Mouse (Mus musculus): ENCODE measurements at regions not wholly inside any gene's neighbourhood (a gene's known extent, or its start where the extent isn't known, plus 50 kb on each side); places are given as distances from the start of the nearest gene placed in this dataset.
"Not testable (repeated sequence)": the region's sequence is repeated elsewhere in the genome, so short reads cannot be mapped to it uniquely, and the experiment has no call there.

DNA sequence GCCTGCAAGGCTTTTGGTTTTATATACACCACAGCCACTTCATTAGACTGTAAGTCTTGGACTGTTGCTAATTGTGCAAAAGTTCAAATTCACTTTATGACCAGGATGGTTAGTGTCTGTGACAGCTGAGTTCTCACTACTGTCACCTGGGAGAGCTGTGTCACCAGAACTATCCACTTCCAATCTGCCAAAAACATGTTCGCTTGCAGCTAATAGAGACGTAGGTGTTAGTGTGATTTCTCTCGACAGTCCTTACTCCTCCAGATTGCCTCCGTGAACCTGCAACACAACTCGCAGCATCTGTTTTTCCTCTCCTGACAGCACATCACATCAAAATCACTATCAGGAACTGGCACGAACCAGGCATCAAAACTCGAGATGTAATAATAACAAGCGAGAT lies 491.3 kb upstream of the Klf6 start:
- no peak for DNase-seq (ENCODE audit: low read depth)

DNA sequence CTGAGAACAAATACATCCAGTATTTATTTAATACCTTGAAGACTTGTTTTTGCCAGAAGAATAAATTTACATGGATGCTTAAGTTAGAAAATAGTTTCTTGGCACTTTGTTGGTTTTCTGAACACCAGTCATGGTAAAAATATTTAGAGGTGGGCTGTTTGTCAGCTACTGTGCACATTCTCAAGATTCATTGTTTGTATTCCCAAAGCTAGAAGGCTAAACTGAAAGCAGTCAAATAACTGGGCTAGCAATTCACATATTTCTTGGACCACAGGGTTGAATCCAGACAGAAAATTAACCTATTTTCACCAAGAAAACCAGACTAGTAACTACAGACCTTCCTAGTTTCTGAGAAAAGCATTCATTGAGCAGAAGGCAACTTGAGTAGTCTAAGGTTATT lies 488.1 kb upstream of the Klf6 start:
- DNase-seq (ENCODE audit: low read depth) = no peak

DNA sequence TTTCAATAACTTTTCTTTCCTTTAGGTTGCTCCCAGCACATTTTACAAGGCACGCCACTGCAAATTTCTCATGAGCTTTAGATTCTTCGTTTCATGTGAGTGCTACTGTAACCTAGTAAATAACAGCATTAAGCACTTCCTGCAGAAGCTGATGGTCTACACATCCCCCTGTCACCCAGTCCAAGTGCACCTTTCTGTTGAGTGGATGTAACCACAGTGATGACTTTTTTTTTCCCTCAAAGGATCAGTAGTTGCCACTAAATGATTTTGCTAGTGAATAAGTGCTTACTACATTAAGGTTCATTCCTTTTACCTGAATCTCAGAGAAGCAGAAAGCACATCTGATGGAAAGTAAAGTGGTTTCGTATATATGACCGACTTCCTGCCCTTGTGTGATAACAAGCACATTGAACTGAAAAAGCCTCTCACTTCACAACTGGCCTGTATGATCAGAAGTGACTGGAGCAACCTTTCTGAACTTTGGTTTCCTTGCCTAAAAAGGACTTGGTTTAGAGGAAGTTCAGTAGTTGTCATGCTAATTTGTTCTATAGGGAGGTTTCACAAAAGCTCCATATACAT lies 453.0 kb upstream of the Klf6 start:
- DNase-seq (ENCODE audit: low read depth) = peak; percentile 25

DNA sequence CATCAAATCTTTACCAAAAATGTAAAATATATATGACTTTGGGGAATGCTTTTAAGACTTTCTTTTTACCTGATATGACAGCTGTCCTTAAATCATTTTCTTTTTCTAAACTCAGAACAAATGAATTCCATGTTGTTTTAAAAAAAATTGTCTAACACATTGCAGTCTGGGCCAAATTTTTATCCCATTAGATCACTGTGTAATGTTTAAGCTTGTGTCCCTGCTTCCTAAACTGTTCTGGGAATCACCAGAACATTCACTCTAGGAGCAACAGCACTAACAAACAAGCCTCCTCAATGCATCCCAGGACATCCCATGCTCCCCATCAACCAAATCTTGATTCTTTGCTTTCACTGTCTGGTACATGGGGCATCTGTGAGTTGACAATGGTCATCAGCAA lies 449.2 kb upstream of the Klf6 start:
- DNase-seq (ENCODE audit: low read depth) = no peak

DNA sequence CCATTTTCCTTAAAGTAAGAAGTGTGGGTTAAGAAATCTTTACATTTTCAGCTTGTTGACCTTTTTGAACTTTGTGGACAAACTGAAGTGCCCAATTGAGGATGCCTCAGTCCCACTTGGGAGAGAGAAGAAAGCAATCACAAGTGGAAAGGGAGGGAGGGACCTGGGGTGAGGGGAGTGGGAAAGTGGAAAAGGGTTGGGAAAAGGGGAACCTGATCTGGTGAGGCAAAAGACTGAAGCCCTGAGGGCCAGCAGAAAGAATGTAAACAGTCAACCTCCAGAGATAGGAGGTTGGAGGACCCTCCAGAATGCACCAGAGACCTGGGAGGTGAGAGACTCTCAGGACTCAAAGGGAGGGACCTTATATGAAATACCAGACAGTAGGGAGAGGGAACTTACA lies 448.3 kb upstream of the Klf6 start:
- DNase-seq (ENCODE audit: low read depth) = not testable (repeated sequence)

DNA sequence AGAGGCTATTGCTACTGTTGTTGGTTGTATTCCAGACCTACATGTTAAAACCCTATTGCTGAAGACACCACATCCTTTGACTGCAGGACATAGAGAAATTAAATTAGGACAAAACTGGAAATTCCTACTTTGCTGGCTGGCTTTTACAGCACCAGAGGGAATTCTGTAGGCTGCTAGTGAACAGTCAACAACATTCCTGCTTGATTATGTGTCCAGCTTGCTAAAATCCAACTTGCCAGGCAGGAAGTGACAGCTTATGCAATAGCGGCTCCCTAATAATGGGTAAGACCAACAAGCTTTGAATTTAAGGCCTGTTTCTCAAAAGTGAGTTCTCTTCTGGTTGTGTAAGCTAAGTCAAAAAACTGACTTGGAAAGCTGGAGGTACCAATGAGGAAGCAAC lies 437.2 kb upstream of the Klf6 start:
- DNase-seq (ENCODE audit: low read depth) = no peak

DNA sequence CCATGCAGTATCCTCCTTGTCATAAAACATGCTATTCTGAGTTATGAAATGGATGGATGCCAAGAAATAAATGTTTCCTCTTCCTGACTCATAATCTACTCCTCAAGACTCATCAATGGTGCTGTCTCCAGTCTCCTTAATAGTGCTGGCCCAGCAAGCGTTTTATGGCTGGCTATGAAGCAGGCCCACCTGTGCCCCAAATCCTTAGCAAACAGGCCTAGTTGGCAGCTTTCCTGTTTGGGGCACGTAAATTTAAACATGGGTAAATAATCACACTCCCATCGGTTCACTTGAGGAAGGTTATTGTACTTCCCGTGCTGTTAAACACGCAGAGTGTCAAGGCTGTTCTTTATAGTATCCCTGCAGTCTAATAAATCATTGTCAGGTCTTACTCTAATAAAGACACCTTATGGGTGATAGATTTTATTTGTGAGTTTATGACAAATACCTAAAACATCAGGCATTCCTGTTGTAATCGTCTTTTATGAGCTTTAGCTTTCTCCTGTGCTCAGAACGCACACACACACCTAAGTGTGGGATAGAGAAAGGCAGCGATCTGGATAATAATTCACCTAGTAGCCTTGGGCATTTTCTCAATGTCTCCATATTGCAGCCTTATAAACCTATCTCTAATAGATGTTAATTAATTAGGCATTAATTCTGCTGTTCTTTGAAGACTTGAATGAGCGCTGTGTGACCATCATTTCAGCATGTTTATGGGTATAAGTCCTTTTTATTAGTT lies 435.6 kb upstream of the Klf6 start:
- DNase-seq (ENCODE audit: low read depth) = peak; percentile 33

DNA sequence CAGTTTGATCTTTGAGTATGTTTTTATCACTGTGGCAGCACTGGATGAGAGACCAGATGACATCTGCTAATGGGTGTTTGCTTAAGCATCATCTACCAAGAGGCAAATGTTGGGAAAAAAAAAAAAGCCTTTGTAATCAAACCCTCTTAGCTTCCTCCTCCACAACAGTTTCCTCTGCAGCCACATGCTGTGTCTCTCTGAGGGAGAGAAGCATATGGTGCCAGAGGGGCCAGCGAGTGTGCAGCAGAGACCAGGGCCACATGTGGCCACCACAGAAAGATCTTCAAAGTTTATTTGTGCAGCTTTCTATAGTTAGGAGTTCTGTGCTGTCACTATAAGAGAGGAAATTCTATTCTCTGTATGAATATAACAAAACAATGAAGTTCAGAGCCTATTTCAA lies 427.6 kb upstream of the Klf6 start:
- DNase-seq (ENCODE audit: low read depth) = peak; percentile 11

DNA sequence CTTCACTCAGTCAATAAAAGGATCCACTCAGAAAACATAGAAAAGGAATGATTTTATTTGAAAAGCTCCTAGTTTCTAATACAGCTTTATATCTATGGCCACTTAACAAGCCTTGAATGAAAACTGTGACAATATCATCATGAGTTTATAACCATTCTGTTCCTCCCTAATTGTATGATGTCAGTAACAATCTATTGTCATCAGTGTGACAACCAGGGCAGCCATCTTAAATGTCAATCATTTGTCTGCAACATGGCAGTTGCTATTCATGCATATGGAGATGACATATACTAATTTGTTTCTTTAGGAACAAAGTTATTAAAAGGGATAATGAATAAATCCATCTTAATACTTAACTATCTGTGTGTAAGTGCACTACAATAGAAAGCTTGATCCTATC lies 426.2 kb upstream of the Klf6 start:
- no peak for DNase-seq (ENCODE audit: low read depth)

DNA sequence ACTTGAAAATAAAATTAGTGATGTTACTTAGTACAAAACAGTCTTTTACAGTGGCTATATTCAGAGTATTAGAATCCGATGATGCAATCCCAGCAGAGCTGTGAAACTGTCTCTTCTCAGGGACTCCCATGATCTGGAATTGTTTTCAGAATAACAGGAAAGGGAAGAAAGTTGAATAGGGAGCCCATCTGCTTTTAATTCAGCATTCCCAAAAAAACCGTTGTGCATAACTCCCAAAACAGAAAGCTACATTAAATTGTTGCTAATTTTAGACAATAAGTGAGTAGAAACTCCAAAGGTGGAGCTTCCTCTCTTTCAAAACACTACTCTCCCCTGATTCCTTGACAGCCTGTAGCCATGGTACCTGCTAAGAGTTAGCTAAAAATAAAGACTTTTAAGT lies 425.1 kb upstream of the Klf6 start:
- DNase-seq (ENCODE audit: low read depth) = no peak

DNA sequence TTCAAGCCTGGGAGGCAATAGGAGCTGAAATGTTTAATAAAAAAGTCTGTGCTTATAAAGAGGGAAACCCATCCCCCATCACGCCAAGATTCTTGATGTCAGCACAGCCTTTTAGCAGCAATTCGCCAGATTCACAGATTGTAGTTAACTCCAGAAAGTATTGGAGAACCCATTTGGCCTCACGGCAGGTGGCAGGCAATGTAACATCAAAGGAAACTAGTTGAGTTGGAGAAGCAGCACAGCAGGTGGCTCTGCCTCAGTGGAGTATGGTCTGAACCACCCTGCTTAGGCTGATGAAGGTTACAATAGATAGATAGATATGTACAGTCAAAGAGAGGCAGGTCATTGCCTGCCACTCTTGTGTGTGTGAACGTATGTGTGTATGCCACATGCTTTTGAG lies 420.8 kb upstream of the Klf6 start:
- DNase-seq (ENCODE audit: low read depth) = no peak

DNA sequence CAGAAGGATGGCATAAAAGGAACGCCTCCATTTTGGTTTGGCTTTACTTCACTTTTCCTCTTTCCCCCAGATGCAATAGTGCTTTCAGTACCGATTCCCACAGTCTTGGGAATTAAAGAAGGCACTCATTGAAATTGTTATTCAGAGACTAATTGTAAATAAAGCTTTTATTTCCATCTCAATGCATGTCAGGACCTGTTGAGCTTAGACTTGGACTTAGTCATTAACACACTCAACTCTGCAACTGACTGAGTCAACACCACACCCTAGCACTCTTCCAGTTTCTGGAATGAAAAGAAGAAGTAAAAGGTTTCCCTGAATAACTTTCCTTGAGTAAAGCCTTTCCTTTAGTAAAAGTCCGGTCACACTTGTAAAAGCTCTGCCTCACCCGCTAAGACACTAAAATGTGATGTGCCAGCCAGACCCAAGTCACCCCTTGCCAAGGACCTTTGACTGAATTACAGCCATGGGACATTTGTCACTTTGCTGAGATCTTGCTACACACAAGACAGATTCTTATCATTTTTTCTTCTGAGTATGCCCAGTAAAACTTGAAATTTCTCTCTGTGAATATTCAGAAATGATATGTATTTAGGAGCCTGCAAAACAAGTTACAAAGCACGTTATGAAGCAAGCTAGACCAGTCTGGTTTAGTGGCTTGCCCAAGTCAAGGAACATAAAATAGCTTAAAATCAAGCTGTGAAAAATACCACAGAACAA lies 416.4 kb upstream of the Klf6 start:
- peak; percentile 12 for DNase-seq (ENCODE audit: low read depth)

DNA sequence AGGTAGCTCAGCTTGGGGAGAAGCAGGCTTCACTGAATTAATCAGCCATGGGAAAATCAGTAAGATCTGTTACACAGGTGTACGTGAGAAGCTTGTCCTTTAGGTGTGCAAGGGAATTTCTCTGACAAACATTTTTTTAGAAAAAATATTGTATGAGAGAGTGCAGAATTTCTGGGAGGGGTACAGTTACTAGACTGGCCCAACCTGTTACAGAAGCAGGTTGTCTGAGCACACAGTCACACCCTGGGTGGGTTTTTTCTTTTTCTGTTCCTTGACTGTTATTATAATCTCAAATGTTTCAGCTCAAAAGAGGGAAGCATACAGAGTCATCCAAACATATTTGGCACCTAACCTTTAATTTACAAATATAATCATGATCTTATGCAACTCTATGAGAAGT lies 412.7 kb upstream of the Klf6 start:
- DNase-seq (ENCODE audit: low read depth) = no peak

DNA sequence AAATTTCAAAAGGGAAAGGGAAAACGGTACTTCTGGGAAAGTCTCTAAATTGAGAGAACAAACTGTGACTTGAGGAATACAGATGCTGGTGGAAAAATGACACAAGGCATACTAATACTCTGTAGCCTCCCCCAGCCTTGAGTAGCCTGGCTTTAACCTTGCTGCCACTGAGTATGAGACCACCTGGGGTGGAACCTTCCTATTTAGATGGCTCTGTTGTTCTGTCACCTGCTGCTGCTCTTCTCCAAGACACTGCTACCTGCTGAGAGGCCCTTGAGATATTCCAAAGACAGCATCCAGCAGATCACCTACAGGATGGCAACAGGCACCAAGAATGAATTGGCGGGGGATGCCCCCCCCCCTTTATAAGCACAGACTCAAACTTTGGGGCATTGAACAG lies 380.5 kb upstream of the Klf6 start:
- no peak for DNase-seq (ENCODE audit: low read depth)

DNA sequence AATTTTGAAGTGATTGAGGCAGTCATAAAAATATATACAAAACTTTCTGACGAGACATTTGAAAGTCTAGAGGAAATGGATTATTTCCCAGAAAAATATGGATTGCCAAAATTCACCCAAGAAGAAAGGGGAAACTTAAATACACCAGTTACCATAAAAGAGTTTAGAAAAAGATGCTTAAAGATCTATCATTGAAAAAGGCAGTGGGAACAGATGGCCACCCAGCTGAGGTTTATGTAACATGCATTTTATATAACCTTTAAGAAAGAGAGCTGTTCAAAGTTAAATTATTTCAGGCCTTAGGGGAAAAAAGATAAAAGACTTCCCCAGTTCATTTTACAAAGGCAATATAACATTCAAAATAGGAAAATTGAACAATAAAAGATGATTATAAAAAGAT lies 369.0 kb upstream of the Klf6 start:
- DNase-seq (ENCODE audit: low read depth) = no peak

DNA sequence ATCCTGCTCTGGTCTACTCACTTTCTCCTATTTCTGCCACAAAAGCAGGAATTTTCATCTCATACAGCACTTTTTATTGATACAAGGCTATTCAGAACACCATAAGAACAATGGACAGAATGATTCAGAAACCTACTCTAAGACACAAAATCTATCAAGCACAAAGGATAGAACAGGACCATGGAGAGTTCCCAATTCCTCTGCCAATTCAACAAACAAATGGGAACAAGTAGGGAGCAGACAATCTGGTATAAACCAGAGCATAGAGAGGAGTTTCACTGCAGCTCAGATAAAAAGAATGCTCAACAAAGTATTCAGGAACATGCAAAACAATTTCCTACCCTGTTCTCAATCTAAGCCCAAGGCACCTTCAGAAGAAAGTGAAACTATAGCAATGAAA lies 363.7 kb upstream of the Klf6 start:
- peak; percentile 56 for DNase-seq (ENCODE audit: low read depth)

DNA sequence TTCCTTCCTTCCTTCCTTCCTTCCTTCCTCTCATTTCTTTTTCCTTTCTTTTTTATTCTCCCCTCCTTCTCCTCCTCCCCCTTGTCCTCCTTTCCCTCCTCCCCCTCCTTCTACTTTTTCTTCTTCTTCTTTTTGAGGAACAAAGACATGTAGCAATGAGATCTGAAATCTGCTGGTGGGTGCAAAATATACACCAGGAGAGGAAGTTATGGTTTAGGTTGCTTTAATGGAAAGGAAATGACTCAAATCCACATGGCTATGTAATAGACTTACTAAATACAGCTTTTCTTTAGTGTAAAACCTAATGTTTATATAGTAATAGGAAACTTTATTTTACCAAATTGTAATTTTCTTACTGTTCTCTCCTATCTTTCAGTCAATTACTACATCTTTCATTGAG lies 349.5 kb upstream of the Klf6 start:
- DNase-seq (ENCODE audit: low read depth) = peak; percentile 93

DNA sequence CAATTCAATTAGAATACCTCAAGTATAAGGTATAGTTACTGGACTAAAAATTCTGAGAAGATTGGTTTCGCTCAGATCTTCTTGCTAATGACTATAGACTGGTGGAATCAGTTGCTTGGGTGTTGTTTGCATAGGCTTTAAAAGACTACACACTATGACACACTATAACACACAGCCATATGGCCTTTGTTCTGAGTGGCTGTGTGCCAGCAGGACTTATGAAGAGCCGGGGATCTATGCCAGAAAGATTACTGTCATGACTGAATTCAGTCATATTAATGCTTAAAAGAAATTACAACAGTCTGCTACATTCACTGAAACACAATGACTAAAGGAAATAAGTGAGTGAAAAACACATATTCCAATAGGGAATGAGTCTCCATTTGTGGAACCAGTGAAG lies 345.7 kb upstream of the Klf6 start:
- DNase-seq (ENCODE audit: low read depth) = no peak

DNA sequence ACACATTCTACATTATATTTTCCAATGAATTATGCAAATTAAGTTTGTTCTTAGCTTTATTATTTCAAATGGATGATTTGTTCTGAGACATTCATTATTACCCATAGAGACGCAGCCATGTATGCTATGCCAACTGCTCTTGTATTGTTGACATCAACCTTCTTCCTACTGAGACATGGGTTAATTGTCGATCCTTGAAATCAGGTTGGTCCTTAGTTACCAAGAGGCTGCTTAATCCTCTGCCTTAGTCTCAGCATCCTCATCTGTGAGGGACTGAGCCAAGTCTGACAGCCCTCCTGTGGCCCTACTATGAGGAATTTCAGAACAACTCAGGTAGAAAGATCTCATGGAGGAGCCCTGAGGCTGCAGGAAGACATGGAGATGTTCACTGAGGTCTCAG lies 345.2 kb upstream of the Klf6 start:
- DNase-seq (ENCODE audit: low read depth) = no peak

DNA sequence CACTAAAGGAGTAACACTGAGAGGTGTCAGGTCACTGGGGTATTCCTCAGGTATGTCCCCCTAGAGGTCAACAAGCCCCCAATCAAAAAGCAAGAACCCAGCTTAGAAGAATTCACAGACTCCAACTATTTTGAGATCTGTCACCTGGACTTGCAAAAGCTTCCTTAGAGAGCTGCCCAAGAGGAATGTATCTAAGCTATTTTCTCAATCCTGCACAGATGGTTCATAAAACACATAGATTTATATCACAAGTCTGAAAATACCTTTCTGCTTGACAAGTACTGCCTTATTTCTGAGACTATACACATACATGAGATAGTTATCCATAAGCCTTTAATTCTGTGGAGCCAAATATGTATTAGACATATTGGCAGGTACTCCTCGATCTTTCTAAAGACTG lies 342.1 kb upstream of the Klf6 start:
- no peak for DNase-seq (ENCODE audit: low read depth)

DNA sequence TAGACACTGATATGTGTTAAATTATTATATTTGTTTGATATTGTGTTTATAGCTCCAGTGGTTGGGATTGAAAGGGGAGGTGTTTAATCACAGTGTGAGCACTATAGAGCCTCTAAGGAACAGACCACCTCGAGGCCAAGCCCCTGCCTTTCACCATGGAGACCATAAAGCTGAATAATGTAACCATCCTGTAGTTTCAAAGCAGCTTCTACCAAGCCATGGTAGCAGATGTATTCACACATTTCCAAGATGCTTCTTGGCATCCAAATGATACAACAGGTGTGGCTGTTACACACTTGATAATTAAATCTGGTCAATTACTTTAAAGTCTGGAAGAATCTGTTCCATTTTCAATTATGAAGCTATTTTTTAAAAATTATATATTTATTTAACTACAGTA lies 341.7 kb upstream of the Klf6 start:
- DNase-seq (ENCODE audit: low read depth) = no peak

DNA sequence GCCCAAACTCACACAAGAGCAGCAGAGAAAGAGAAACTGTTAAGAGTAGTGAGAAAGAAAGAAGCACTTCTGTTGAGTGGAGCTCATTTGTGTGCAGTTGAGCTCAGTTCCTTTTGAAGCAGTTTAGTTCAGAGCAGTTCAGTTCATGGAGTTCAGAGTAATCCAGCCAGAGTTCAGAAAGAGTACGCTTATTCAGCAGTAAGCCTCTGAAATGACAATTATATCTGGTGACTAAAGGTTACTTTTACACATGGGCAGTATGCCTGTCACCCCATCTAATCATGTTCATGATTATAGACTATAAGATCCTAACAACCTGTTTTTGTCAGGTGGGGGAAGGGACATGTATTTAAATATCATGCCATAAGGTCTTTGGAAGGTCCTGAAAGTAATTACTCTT lies 333.9 kb upstream of the Klf6 start:
- DNase-seq (ENCODE audit: low read depth) = no peak

DNA sequence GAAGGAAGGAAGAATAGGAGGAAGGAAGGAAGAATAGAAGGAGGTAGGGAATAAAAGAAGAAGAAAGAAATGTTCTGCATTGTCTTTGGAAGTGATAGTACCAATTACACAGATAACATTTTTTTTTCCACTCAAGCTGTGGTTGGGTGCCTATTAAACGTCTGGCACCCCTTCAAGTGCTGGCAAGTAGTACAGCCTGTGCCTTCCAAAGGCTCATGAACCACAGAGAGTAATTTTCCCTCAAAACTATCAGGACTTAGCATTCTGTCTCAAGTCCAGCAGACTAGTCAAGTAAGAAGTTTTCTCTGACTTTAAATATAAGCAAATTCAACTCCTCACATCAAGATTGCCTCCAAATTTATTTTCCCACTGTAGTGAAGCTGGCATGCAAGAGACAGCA lies 321.0 kb upstream of the Klf6 start:
- no peak for DNase-seq (ENCODE audit: low read depth)

DNA sequence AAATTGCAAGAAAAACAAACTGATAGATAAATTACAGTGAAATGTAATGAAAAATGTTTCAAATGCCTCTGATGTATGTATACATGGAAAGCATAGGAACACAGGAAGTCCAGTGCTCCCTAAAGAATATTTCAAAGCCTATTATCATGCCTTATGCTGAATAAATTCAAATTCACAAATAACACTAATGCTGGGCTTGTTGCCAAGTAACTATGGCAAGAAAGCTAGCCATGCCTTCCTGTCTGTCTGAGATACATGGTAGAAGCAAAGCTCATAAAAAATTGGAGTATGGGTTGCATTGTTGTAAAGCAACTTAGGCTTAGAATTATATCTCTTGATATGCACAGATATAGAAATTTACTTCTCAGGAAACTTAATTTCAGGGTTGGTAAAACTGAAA lies 315.8 kb upstream of the Klf6 start:
- DNase-seq (ENCODE audit: low read depth) = peak; percentile 39

All from 416B (cell line).